Mouse (Mus musculus): ENCODE results near the gene Rpp25. TPM values are rescaled to one million over a fixed set of nuclear protein-coding genes. Genes with fewer than 3 reads are reported as not detected.

The Rpp25 gene
- total RNA-seq, 2 experiments from 2014 or later: 9.5 to 10.2 TPM

DNA sequence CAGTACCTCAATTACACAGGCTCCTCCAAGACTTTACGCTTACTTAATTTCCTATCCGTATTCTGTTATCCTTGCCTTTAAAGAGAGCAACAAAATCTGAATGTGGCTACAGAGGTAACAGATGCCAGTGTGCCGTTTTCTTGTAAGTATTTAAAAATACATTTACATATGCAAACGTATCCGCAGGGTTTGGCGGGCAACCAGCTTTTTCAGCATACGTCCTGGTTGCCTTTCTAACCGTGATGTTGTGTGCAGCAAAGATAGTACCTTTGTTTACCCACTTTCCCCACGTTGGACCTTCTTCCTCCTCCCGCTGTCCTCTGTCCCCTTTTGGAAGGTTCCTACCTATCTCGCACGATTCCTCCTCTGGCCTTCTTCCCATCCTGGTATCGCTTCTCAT, 2.4 kb upstream of the Rpp25 start:
- peak overlapping the region; percentile 51; the same call in 1 of the 2 replicates for H3K27ac ChIP-seq
- no peak for DNase-seq (ENCODE audit: low spot score in 2 of 2)

GRCm38 (mm10) chr9:57501861-57502260, 2.0 kb upstream of the Rpp25 start:
- DNase-seq (ENCODE audit: low spot score in 2 of 2): peak in 1 of 2 experiments; percentile 36
- TF ChIP-seq CTCF (conservative IDR thresholded peaks at IDR 0.05): no peak
- H3K4me3 ChIP-seq: peak overlapping the region; percentile 30

More for the DNA sequence above, 2.4 kb upstream of the Rpp25 start:
- no peak for TF ChIP-seq CTCF (conservative IDR thresholded peaks at IDR 0.05)
- H3K4me3 ChIP-seq: peak overlapping the region; percentile 30

DNA sequence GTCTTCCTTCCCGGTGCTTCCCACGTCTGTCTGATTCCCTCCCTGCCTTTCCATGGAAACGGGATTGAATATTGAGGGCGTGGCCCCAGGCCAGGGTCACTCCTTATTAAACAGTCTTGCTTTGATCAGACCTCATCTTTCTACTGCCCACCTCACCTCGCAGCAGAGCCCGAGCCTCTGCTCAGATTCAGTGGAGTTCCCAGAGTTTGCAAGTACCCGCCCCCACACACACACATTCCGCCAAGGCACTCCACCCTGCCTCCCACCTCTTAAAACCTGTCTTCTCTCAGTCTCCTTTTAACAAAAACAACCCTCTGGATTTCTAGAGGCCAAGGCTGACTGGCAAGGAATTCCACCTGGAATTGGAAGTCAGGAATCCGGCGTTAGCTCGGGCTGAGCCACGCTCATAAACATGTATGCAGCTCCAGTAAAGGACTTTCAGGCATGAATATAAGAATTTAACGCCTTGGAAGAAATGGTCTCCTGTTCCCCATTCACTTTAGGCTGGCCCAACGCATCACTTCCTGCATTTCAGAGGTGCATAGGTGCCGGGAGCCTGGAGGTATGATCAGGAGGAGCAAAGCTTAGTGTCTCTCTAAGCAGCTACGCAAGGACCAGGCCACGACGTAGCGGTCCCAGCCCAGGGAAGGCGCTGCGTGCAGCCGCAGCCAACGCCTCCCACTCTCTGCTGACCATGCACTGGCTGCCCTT, 760 bp upstream of the Rpp25 start:
- H3K27ac ChIP-seq: peak overlapping the region; percentile 46; the same call in 1 of the 2 replicates
- no peak for DNase-seq (ENCODE audit: low spot score in 2 of 2)
- peak overlapping the region; percentile 47 for H3K4me3 ChIP-seq
- TF ChIP-seq CTCF (conservative IDR thresholded peaks at IDR 0.05): no peak

More at GRCm38 (mm10) chr9:57501861-57502260, 2.0 kb upstream of the Rpp25 start:
- H3K27ac ChIP-seq: peak overlapping the region; percentile 51; the same call in 1 of the 2 replicates

- peak overlapping the region; percentile 47 for H3K4me3 ChIP-seq
- no peak overlapping the region for H3K27ac ChIP-seq
- TF ChIP-seq CTCF (conservative IDR thresholded peaks at IDR 0.05): peak; percentile 66
- no peak for DNase-seq (ENCODE audit: low spot score in 2 of 2)
These were observed 515 bp downstream of the Rpp25 start for GRCm38 (mm10) chr9:57504381-57504700.

- Histone ChIP-seq H3K27ac (no peak overlapping the region), H3K4me3 (no peak overlapping the region)
- no peak for DNase-seq (ENCODE audit: low spot score in 2 of 2)
- no peak for TF ChIP-seq CTCF (conservative IDR thresholded peaks at IDR 0.05)
These were observed 1.1 kb downstream of the Rpp25 start for GRCm38 (mm10) chr9:57504891-57505290.

DNA sequence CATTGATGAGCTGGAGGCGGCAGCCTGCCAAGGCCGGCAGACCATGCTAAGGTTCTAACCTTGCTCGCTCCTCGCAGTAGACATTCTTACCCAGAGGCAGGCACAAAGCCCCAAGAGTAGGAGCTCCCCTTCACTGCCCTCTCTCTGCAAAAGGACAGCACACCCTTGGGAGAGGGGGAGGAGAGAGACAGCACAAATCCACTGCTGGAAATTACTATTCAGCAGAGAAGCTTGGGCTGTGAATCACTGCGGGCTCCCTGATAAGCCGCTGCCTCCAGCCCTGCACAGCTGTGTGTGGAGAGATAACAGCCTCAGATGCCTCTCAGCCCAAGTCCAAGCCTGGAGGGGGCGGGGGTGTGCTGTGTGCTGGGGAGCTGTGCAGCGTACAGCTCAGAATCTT, 1.9 kb downstream of the Rpp25 start:
- Histone ChIP-seq H3K4me3 (no peak overlapping the region), H3K27ac (no peak overlapping the region)
- no peak for TF ChIP-seq CTCF (conservative IDR thresholded peaks at IDR 0.05)
- no peak for DNase-seq (ENCODE audit: low spot score in 2 of 2)

DNA sequence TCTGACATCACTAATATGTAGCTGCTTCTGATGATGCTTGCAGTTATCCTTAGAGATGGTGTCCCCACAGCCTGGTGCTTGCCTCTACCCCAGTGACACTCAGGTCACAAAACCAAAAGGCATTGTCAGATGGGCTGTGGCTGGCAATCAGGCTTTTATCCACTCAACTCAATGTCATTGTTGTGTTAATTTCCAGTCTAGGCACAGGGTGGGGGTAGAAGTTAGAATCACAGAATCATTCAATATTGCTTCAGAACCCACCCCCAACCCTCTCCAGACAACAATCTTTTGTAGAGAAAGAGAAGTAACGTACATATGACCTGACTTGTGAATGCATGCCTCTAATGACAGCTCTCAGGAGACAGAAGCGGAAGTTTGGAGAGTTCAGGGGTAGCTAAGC, 6.8 kb downstream of the Rpp25 start:
- Histone ChIP-seq H3K27ac (no peak overlapping the region), H3K4me3 (no peak overlapping the region)
- DNase-seq (ENCODE audit: low spot score in 2 of 2): no peak
- TF ChIP-seq CTCF (conservative IDR thresholded peaks at IDR 0.05): no peak

DNA sequence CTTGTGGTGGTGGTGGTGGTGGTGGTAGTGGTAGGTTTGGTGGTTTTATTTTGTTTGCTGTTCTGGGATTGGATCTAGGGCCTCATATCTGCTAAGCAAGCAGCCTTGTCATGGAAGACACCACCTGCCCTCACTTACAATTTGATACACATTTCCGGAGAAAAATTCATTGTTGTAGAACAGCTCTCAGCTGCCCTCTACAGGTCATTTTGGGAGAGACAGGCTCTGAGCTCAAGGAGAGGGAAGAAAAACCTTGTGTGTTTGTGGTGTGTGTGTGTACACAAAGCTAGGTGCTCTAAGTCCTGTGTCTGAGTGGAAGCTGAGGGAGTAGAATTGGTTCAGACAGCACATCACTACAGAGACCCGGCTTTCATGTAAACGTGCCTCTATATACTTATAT, 13.3 kb downstream of the Rpp25 start:
- peak; percentile 93 for TF ChIP-seq CTCF (conservative IDR thresholded peaks at IDR 0.05)
- Histone ChIP-seq H3K27ac (no peak overlapping the region), H3K4me3 (no peak overlapping the region)
- peak in 1 of 2 experiments; percentile 72 for DNase-seq (ENCODE audit: low spot score in 2 of 2)

DNA sequence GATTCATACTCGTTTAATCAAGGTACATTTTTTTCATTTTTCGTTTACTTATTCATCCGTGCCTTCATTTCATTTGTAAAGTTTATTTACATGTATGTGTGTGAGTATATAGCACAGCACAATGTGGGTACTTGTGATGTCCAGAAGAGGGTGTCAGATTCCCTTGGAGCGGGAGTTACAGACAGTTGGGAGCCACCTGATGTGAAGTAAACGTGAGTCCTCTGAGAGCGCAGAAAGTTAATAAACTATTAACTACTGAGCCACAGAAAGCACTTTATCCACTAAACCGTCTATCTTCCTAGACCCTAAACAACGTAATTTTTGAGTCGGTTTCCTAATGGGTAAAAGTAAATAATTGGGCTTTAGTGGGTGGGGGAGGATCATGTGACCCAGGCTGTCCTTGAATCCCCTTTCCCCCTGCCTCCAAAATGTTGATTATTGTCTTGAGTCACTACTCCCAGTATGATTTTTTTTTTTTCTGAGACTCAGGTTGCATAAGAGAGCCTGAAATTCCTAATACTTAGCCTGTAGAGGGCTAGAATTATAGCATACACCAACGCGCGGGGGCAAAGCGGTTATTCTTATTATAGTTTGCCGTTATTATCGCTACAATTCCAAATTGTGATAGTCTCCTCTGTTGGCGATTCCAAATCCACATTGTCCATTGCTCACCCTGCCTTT, 16.7 kb downstream of the Rpp25 start:
- TF ChIP-seq CTCF (conservative IDR thresholded peaks at IDR 0.05): peak; percentile 41
- no peak for DNase-seq (ENCODE audit: low spot score in 2 of 2)
- peak overlapping the region; percentile 99 for H3K4me3 ChIP-seq
- H3K27ac ChIP-seq: peak overlapping the region; percentile 98

GRCm38 (mm10) chr9:57521056-57521911, 17.5 kb downstream of the Rpp25 start, which contains the start of gene Cox5a:
Cox5a (plus strand) TSS chr9:57521274.
- peak within 1 kb of the TSS; percentile 99 for H3K4me3 ChIP-seq
- 0 out of 2 replicates have a peak, but pooled peaks have one; percentile 9 for TF ChIP-seq CTCF (conservative IDR thresholded peaks at IDR 0.05)
- peak within 1 kb of the TSS; percentile 98 for H3K27ac ChIP-seq
- DNase-seq (ENCODE audit: low spot score in 2 of 2): peak; percentile 92

DNA sequence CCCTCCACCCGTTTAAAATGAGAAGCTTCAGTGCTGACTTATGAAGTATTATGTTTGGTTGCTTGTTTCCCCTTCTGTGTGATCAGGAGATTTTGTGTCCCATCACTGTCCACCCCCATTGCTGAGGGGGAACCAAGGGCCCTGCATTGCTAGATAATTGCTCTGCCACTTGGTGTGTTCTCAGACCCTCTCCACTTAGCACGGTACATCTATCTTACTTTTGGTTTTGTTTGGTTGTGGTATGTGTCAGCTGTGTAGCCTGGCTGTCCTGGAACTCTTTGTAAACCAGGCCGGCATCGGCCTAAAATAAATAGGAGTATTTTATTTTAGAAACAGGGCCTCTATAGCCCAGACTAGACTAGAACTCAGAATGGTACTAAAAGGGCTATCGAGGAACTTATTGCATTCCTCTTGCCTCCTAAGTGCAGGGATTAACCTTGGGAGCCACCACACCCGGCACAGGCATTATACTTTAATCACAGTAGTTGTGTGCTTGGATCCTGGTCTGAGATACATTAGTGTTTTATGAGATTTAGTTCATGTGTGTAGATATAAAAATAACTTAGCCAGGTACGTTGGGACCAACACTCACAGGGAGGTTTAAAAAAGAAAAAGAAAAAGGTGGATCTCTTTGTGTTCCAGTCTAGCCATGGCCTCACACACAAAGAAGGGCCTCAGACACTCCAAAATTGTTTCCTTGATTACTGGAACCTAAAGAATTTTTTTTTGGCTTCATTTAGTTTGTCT, 18.5 kb downstream of the Rpp25 start:
- peak overlapping the region; percentile 99 for H3K4me3 ChIP-seq
- no peak for TF ChIP-seq CTCF (conservative IDR thresholded peaks at IDR 0.05)
- peak overlapping the region; percentile 98 for H3K27ac ChIP-seq
- no peak for DNase-seq (ENCODE audit: low spot score in 2 of 2)

DNA sequence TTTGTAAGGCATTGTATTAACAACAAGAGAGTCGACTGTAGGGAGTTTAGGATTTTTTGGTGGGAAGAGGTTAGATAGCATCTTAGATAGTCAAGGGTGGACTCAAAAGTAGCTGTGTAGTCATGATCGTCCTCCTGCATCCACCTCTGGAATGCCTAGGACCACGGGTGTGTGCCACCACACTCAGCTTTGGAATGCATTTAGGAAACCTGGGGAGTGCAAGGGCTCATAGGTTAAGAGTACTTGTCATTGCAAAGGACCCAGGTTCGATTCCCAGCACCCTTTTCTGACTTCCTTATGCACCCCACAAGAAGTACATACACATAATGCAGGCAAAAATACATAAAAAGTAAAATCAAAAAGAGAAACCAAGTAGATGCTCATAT, 19.0 kb downstream of the Rpp25 start:
- peak overlapping the region; percentile 99 for H3K4me3 ChIP-seq
- DNase-seq (ENCODE audit: low spot score in 2 of 2): no peak
- peak overlapping the region; percentile 98; the same call in 1 of the 2 replicates for H3K27ac ChIP-seq
- no peak for TF ChIP-seq CTCF (conservative IDR thresholded peaks at IDR 0.05)
